Mouse (Mus musculus) lung, postnatal 0 days (tissue): ENCODE data around the gene Fcrl6. TPM values are rescaled to one million over a fixed set of nuclear protein-coding genes. Genes with fewer than 3 reads are reported as not detected.

ENCODE experiments used
- ATAC-seq: fragments of 200-750 bp; cut with Nextera tagmentation; 2 replicates; pipeline ENCODE4 v1.8.0; 2017; ENCODE audit warnings: moderate library complexity
- DNase-seq: peaks from one replicate; pipeline ENCODE4 v3.0.0-alpha.2; 2016; ENCODE audit warnings: low spot score
- H3K27ac ChIP-seq: fragments of 300-500 bp; sonication (generic); 2 replicates; pipeline ENCODE4 v1.5.1; 2014; ENCODE audit warnings: antibody characterized with exemption, mild to moderate bottlenecking, low read length, mixed read lengths
- H3K27me3 ChIP-seq: fragments of 300-500 bp; sonication (generic); replicated peaks from 2 replicates; pipeline ENCODE4 v1.6.1; 2014; ENCODE audit warnings: low read length, mixed read lengths; ENCODE audit not compliant: insufficient read depth
- H3K36me3 ChIP-seq: fragments of 300-500 bp; sonication (generic); 2 replicates; pipeline ENCODE4 v1.6.1; 2014; ENCODE audit warnings: low read length, mixed read lengths; ENCODE audit not compliant: insufficient read depth
- H3K4me1 ChIP-seq: fragments of 300-500 bp; sonication (generic); 2 replicates; pipeline ENCODE4 v1.6.1; 2014; ENCODE audit warnings: antibody characterized with exemption, low read depth, low read length, mixed read lengths; ENCODE audit not compliant: insufficient read depth
- H3K4me2 ChIP-seq: fragments of 300-500 bp; sonication (generic); replicated peaks from 2 replicates; pipeline ENCODE4 v1.6.1; 2014; ENCODE audit warnings: low read depth, mild to moderate bottlenecking, low read length, moderate library complexity, mixed read lengths
- H3K4me3 ChIP-seq: fragments of 300-500 bp; sonication (generic); 2 replicates; pipeline ENCODE4 v1.5.1; 2014; ENCODE audit warnings: low read depth, low read length
- H3K9ac ChIP-seq: fragments of 300-500 bp; sonication (generic); replicated peaks from 2 replicates; pipeline ENCODE4 v1.6.1; 2014; ENCODE audit warnings: low read depth, mild to moderate bottlenecking
- H3K9me3 ChIP-seq: fragments of 300-500 bp; sonication (generic); 2 replicates; pipeline ENCODE4 v1.6.1; 2016; ENCODE audit warnings: low read length, mixed read lengths
- CTCF ChIP-seq: IDR thresholded peaks from 2 replicates; pipeline ENCODE4 v1.5.1; 2016; ENCODE audit warnings: antibody characterized with exemption, mild to moderate bottlenecking
- EP300 ChIP-seq: IDR thresholded peaks from 2 replicates; pipeline ENCODE4 v1.6.1; 2016; ENCODE audit warnings: antibody characterized with exemption, mild to moderate bottlenecking, control low read depth
- WGBS: fragments of 180-500 bp; shearing (Covaris S2); extraction: QIAGEN DNeasy Blood & Tissue Kit; methylation state at CpG from one replicate; pipeline ENCODE4 v1.1.7; 2014; 5-methylcytosine and 5-hydroxymethylcytosine counted together
- polyA plus RNA-seq: library from polyadenylated mRNA; unstranded; fragments of >200 nt; fragmentation: Nextera tagmentation; extraction: Ambion mirVana; gene quantifications from 2 replicates; pipeline ENCODE4 v1.2.1, GENCODE M21; 2015

Fcrl6 gene
- polyA plus RNA-seq, 1 experiment from 2014 or later, result not detected

- no peaks in the 10 kb centered on the region for H3K4me1 ChIP-seq
- H3K4me2 ChIP-seq, result no peak overlapping the region
- no peak for TF ChIP-seq EP300
- peak; percentile 36 for TF ChIP-seq CTCF
- no peak overlapping the region for H3K9ac ChIP-seq
- no peaks in the 10 kb centered on the region for H3K27me3 ChIP-seq
- H3K9me3 ChIP-seq, result no peaks in the 10 kb centered on the region
- H3K27ac ChIP-seq, result no peak overlapping the region
- no peak overlapping the region for H3K4me3 ChIP-seq
- H3K36me3 ChIP-seq, result no peaks in the 10 kb centered on the region
- DNase-seq (peak; percentile 32), ATAC-seq (no peak)
- 41% methylated on average over 4 of the region's 4 CpGs for WGBS
Observed at GRCm38 (mm10) chr1:172637801-172638200, 35.5 kb upstream of the Fcrl6 start.

DNA sequence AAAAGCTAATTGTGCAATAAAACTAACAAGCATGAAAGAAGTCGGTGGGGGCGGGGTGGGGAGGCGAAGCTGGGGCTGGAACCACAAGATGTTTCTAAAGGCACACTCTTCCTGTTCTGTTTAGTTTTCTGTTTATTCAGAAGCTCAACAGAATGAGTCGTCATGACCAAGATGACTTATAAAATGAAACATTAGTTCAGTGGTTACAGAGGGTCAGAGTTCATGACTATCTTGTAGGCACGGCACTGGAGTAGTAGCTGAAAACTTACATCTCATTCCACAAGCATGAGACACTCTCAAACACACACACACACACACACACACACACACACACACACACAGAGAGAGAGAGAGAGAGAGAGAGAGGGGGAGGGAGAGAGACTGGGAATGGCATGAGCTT is 33.9 kb upstream of the Fcrl6 start:
- H3K4me2 ChIP-seq, result no peak overlapping the region
- TF ChIP-seq EP300 (no peak), CTCF (no peak)
- no peaks in the 10 kb centered on the region for H3K27me3 ChIP-seq
- whole genome bisulfite sequencing, result 69% methylated on average over 5 of the region's 5 CpGs
- DNase-seq (no peak), ATAC-seq (no peak)
- no peak overlapping the region for H3K4me3 ChIP-seq
- H3K4me1 ChIP-seq, result no peaks in the 10 kb centered on the region
- no peak overlapping the region for H3K27ac ChIP-seq
- H3K9ac ChIP-seq, result no peak overlapping the region
- no peaks in the 10 kb centered on the region for H3K36me3 ChIP-seq
- no peaks in the 10 kb centered on the region for H3K9me3 ChIP-seq

DNA sequence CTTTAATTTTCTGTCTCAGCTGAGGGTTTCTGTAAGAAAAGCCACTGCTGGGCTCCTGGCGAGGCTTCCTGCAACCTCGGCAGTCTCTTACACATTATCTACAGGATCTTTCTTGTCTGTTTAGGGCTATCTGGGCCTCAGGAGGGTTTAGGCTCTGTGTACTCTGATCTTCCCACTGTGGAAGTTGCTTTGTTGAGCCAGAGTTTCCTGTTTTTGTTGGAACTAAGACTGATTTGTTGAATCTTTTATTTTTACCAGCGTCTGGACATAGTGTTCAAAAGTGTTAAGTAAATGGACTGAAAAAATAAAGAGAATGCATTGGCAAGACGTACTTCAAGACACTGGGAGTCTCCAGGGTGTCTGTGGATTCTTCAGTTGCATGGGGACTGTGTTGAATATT is 32.9 kb upstream of the Fcrl6 start:
- Histone ChIP-seq H3K4me2 (no peak overlapping the region), H3K4me1 (no peaks in the 10 kb centered on the region), H3K27ac (peak overlapping the region; percentile 39), H3K36me3 (no peaks in the 10 kb centered on the region), H3K27me3 (no peaks in the 10 kb centered on the region), H3K4me3 (no peak overlapping the region), H3K9me3 (no peaks in the 10 kb centered on the region), H3K9ac (no peak overlapping the region)
- TF ChIP-seq EP300, result peak; percentile 77
- TF ChIP-seq CTCF, result no peak
- WGBS, result 26% methylated on average over 4 of the region's 4 CpGs
- ATAC-seq, result no peak
- DNase-seq, result peak; percentile 31

- H3K4me3 ChIP-seq, result no peak overlapping the region
- no peak overlapping the region for H3K9ac ChIP-seq
- TF ChIP-seq CTCF (no peak), EP300 (no peak)
- ATAC-seq, result no peak
- H3K36me3 ChIP-seq, result no peaks in the 10 kb centered on the region
- DNase-seq, result no peak
- no peaks in the 10 kb centered on the region for H3K4me1 ChIP-seq
- H3K27ac ChIP-seq, result peak overlapping the region; percentile 39; the same call in 1 of the 2 replicates
- no peak overlapping the region; the same call in 1 of the 2 replicates for H3K4me2 ChIP-seq
- H3K9me3 ChIP-seq, result no peaks in the 10 kb centered on the region
- WGBS, result 74% methylated on average over 2 of the region's 2 CpGs
- H3K27me3 ChIP-seq, result no peaks in the 10 kb centered on the region
Observed at GRCm38 (mm10) chr1:172634136-172634535, 31.8 kb upstream of the Fcrl6 start.

DNA sequence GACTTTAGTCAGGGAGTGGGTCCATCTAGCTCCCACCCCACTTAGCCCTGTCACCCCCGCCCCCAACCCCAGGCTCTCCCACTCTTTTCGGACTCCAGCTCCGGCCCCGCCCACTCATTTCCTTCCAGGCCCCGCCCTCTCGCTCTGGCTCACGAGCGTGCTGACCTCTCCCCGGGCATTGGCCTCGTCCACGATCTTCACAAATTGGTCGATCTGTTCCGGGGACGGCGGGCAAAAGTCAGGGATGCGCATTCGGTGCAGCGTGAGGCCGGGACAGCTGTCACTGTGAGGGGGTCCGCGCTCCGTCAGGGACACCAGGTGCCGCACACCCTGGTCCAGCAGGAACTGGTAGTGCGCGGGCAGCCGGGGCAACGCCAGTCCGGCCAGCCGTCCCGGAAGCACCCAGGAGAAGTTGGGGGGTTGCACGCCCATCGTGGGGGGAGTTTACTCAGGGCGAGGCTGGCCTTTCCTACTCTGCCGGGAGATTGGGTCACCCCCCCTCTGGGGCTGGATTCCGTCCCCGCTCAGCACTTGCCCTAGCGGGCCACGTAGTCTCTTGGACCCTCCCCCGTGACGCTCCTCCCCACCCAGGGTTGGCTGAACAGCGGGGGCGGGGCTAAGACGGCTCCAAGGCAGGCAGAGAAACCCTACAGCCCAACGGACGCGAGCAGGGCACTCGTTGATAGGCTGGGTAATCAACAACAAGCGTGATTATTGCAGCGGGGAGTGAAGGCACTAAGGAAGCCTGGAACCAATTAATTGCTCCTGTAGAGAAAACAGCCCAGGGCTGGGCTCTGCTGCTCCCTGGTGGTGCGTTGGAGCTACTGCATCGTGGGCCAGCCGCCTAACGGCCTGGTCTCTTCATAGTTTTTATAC is 30.3 kb upstream of the Fcrl6 start, which contains the start of gene Dusp23:
Dusp23 (minus strand) TSS at position 512 of the 876 bp plus-strand sequence.
- no peaks in the 10 kb centered on the region for H3K36me3 ChIP-seq
- no peaks in the 10 kb centered on the region for H3K27me3 ChIP-seq
- peak within 1 kb of the TSS; percentile 65 for H3K9ac ChIP-seq
- H3K9me3 ChIP-seq, result no peaks in the 10 kb centered on the region
- no peaks in the 10 kb centered on the region for H3K4me1 ChIP-seq
- 1% methylated on average over 50 of the region's 53 CpGs for WGBS
- peak within 1 kb of the TSS; percentile 69 for H3K4me3 ChIP-seq
- TF ChIP-seq CTCF (peak; percentile 95), EP300 (peak; percentile 35; the same call in 1 of the 2 replicates)
- peak; percentile 99 for DNase-seq
- H3K4me2 ChIP-seq, result peak within 1 kb of the TSS; percentile 85
- peak; percentile 98 for ATAC-seq
- H3K27ac ChIP-seq, result peak within 1 kb of the TSS; percentile 95

- TF ChIP-seq CTCF (no peak), EP300 (no peak)
- Histone ChIP-seq H3K4me3 (no peak overlapping the region), H3K9ac (no peak overlapping the region), H3K9me3 (no peaks in the 10 kb centered on the region), H3K4me2 (0 out of 2 replicates have a peak overlapping the region, but pooled peaks have one; percentile 85), H3K27ac (no peak overlapping the region), H3K4me1 (no peaks in the 10 kb centered on the region), H3K27me3 (no peaks in the 10 kb centered on the region), H3K36me3 (no peaks in the 10 kb centered on the region)
- DNase-seq (no peak), ATAC-seq (no peak)
- WGBS, result 88% methylated on average over 5 of the region's 5 CpGs
Observed at GRCm38 (mm10) chr1:172631721-172632120, 29.4 kb upstream of the Fcrl6 start.
